Mouse (Mus musculus) layer of hippocampus, adult 8-10 months (tissue): ENCODE data around the gene Upk2. TPM values are rescaled to one million over a fixed set of nuclear protein-coding genes. Genes with fewer than 3 reads are reported as not detected.
A peak's percentile ranks its signal among the peaks of the same experiment; 100 is the strongest.
"Not testable (repeated sequence)": the region's sequence is repeated elsewhere in the genome, so short reads cannot be mapped to it uniquely, and the experiment has no call there.

Experiments used
- DNase-seq, 2 experiments: peaks; one replicate each; pipeline ENCODE4 v3.0.0; 2022; ENCODE audit warnings: low spot score in 2 of 2
- total RNA-seq, 4 experiments: library from RNA; stranded (reverse); gene quantifications; 2 replicates each; pipeline ENCODE4 v1.2.4; 2022

Upk2 gene
- total RNA-seq, 4 experiments from 2014 or later: not detected

GRCm38 (mm10) chr9:44468800-44469199, 14.0 kb upstream of the Upk2 start:
- no peak for DNase-seq

DNA sequence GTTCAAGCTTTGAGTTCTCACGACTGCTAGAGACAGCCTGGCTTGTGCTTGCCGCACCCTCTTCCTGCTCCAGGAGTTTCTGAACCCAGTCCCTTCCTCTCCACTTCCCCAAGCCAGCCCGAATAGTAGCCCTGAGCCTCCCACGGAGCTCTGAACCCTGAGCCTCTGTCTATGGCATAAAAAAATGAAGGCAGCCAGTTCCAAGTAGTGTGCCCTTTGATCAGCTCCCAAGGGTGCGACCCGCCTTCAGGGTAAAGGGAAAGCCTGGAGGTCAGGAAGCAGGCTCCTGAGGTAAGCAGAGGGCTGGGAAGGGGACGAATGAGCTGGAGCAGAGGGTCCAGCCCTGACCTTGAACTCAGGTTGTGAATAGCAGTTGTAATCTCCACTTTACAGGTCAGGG, 13.4 kb upstream of the Upk2 start:
- no peak for DNase-seq

DNA sequence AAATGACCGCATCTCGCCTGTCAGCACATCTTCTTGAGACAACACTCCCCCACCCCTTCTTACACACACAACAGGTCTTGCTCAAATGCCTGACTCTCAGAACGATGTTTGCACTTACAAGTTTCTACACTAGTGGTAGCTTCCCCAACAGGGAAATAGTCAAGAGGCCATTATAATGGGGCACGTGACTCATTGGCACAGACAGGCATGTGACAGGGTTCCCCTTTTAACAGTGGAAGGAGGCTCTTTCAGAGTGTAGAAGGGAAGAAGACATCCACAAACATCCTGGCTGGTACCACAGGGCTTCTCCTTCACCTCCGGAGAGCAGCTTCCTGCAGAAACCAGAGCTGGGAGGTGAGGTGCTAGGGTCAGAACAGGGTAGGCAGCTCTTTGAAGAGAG, 7.2 kb upstream of the Upk2 start:
- no peak for DNase-seq

DNA sequence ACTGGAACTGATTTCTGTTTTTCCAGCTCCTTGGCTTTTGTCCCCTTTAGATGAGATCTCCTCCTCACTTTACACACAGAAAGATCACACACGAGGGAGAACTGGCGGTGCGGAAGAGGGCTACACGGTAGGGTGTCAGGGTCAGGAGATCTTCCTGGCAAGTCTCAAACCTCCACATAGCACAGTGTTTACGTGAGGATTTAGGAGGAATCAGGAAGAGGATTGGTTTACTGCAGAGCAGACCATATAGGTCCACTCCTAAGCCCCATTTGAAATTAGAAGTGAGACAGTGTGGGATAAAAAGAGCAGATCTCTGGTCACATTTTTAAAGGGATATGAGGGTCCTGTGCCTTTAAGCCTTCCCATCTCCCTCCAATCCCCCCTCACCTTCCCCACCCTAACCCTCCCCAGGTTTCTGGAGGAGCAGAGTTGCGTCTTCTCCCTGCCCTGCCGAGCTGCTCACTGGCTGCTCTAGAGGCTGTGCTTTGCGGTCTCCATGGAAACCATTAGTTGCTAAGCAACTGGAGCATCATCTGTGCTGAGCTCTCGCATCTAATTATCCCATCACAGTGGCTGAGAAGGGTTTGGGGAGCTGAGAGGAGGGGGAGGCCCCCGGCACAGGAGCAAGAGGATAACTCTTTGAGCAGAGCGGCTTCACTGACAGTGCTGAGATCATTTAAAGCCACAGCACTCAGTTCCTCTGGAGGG, 2.4 kb upstream of the Upk2 start:
- peak; percentile 88 to 92 for DNase-seq

DNA sequence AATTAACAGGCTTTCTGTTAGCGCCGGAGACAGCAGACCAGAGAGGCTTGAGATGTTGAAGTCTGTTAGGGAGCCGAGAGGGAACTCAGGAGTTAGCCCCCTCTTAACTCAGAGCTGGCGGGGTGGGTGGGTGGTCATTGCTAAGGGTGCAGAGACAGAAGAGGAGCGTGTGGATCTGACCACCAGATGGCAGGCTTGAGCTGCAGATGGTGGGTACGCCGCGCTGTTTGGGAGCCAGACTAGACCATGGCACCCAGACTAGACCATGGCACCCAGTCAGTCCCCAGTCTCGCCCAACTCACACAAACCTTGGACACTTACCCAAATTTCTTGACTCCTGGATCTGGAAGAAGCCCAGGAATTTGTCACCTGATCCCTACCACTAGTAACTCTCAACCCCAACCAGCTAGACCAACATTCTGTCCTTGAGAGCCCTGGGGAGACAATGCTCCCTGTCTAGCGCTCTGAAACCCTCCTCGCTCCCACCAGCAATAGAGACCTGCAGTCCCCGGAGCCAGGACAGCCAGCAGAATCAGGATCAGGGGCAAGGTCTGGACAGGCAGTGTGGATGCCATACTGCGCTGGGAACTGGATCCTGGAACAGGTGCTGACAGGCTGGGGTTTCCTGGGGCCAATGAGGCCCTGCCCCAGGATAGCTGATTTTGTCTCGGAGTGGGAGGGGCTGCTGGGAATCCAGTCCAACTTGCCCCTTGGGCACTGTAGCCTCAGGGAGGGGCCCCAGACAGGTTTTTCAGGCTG, 465 bp downstream of the Upk2 start:
- peak; percentile 63 to 88 for DNase-seq

- DNase-seq: no peak
These were observed 4.4 kb downstream of the Upk2 start for GRCm38 (mm10) chr9:44450387-44450786.

DNA sequence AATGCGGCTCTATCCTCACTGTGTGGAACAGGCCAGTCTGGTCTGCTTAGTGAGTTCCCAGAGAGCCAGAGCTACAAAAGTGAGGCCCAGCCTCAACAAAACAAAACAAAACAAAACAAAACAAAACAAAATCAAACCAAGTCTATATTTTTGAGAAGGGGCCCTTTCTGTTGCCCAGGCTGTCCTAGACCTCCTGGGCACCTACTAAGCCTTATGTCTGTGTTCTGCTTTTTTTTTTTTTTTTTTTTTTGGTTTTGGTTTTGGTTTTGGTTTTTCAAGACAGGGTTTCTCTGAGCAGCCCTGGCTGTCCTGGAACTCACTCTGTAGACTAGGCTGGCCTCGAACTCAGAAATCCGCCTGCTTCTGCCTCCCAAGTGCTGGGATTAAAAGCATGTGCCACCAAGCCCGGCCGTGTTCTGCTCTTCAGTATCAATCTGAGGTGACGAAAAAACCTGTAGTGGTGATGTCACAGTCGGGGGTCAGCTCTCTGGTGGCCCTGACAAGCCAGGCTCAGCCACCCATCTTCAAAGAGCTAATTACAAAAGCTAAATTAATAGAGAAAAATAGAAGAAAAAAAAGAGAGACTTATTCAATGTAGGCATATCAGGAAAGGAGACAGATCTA, 10.3 kb downstream of the Upk2 start:
- DNase-seq: not testable (repeated sequence)

DNA sequence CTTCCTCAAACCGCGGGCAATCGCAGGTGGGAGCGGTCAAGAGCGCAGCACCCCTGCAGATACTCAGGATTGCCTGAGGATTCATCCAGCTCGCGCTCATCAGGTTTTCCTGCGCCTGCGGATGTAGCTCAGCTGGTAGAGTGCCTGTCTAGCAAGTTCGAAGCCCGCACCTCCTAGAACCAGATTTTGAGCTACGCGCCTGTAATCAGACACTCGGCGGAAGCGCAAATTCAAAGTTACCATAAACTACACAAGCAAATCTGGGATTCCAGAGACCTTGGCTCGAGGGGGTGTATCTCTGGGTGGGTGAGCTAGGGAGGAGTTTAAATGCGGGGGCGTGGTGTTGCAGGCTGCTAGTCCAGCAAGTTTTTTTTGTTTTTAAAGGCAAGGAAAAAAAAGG, 13.8 kb downstream of the Upk2 start, which contains the start of gene Foxr1:
TSS of gene Foxr1 (minus strand) at position 176 of the 400 bp plus-strand sequence.
- DNase-seq: no peak

DNA sequence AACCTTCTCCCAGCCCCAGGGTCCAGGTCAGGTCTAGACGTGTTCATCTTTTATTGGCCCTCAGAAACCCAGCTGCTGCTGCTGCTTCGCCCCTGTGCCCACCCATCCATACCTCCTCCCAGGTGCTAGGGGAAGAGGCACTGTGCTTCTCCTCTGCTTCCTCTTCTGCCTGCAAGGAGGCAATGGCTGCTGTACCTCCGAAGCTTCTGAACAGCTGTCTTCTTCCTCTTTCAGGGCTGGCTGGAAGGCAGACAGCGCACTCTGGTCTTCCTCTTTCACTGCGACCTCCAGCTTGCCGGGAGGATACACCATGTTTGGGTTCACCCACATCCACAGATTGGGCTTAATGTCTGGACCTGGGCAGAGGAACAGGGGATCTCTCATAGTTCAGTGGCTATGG, 19.0 kb downstream of the Upk2 start:
- no peak for DNase-seq

DNA sequence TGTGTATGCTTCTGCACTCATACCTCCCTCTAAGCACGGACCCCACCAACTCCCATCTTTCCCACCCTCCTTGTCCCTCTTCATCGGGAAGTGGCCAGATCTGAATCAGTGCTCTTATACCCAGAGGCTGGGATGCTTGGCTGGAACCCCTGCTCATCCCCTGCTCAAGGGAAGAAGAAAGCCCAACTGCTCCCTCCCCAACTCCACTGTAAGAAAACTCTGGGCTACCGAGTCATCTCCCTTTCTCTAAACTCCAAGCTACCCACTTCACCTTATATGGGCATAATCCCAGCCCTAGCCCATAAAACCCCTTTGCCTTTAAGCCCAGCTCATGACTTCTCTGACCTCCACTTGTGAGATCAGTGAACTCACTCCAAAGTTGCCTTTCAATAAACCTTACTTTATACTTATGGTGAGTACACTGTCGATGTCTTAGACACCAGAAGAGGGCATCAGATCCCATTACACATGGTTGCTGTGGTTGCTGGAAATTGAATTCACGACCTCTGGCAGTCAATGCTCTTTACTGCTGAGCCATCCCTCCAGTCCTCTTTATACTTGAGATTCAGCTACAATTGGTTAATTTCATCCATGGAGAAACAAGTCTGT, 22.1 kb downstream of the Upk2 start:
- DNase-seq: no peak

DNA sequence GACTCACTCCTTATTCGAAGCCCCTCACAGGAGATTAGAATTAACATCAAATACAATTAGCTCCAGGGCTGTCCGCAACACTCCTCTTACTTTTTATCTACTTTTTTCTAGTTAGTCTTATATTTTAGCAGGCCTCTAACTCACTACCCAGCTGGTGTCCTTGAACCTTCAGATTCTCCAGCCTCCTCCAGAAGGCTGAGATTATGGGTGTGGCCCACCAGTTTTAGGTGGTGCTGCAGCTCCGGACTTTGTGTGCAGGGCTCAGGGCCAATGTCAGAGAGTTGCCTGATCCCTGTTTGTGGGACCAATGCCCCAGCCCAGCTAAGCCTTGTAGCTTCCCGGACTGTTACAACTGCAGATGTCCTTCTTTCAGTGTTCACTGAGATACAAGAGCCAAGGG, 31.2 kb downstream of the Upk2 start:
- DNase-seq: no peak

GRCm38 (mm10) chr9:44420280-44420898, 34.4 kb downstream of the Upk2 start:
- no peak for DNase-seq

DNA sequence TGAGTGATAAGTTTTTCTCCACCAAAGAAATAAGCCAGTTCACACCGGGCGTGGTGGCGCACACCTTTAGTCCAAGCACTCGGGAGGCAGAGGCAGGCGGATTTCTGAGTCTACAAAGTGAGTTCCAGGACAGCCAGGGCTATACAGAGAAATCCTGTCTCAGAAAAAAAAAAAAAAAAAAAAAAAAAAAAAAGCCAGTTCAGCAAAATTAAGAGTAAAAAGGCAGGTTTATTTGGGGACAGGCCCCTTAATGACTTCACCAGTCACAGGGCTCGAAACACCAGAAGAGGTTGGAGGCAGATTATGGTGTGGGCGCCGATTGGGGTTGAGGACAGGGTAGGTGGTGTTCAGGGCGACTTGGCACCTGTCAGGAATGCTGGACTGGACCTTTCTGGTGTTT, 35.0 kb downstream of the Upk2 start:
- not testable (repeated sequence) for DNase-seq

- no peak for DNase-seq
These were observed 36.0 kb downstream of the Upk2 start, which contains the start of gene Ccdc84 for GRCm38 (mm10) chr9:44418519-44419385. Ccdc84 (minus strand) TSS chr9:44418569.

DNA sequence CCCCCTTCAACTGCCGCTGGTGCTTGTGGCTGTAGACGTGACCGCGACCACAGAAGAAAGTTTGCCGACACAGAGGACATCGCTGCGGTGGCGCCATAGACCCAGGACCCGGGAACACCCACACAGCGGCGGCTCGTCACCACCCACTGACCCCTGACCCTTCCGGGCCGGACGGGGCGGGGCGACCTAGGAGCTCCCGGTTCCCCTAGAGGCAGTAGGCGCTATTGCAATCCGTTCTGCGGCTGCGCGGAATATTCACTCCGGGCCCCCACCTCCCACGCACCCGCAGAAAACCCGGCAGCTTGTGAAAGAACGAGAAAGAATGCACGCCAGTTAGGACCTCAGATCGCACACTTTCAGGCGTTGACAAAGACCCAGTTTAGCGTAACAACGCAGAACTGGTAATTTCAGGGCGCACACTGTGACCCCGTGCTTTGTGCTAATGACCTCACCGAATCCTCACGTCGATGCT, 36.8 kb downstream of the Upk2 start:
- peak; percentile 91 to 95 for DNase-seq

DNA sequence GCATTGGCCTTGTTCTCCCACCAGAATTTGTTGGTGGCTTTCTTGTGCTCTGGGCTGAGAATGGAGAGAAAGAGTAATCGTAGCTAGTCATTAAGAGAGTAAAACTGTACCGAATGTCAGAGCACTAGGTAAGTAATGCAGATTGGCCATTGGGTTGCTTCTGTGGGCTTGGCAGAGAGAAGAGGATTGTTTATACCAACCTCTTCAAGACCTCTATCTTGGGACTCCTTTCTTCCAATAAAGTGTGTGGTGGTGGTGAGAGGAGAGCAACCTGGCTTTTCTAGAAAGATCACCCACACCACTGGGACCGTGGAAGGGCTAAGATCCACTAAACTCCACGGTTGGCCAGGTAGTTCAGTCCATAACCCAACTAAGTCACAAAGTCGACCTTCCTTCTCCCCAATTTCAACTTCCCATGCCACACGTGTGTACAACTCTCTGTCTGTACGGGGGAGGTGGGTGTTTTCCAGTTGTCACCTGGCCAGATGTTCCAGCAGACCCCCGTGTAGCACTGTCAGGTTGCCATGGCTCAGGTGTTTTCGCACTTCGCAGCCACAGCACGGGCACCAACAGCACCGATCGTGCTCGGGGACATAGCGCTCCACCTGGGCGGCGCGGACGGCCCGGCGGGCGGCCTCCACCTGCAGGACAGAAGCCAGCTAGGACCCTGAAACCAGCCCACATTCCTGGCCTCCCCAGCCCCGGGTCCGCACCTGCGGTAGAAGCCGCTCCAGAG, 37.5 kb downstream of the Upk2 start:
- DNase-seq: no peak

- no peak for DNase-seq
These were observed 42.0 kb downstream of the Upk2 start for GRCm38 (mm10) chr9:44412781-44413180.

- no peak for DNase-seq
These were observed 42.5 kb downstream of the Upk2 start for GRCm38 (mm10) chr9:44412306-44412705.

- DNase-seq: no peak
These were observed 43.1 kb downstream of the Upk2 start for GRCm38 (mm10) chr9:44411601-44412130.
